Mouse (Mus musculus) CH12.LX (cell line): Measurements from ENCODE around the gene Adcy4. TPM values are rescaled to one million over a fixed set of nuclear protein-coding genes. Genes with fewer than 3 reads are reported as not detected.

Experiments
- DNase-seq: peaks from one replicate; pipeline ENCODE4 v3.0.0-alpha.2; 2013; ENCODE audit errors: extremely low read depth
- H3K27ac ChIP-seq: 2 replicates; pipeline ENCODE4 v1.5.1; 2012; ENCODE audit warnings: low read depth, mild to moderate bottlenecking, control low read depth, moderate library complexity; ENCODE audit not compliant: insufficient read depth
- H3K27me3 ChIP-seq: replicated peaks from 2 replicates; pipeline ENCODE3; 2012; ENCODE audit warnings: inconsistent platforms
- H3K36me3 ChIP-seq, 2 experiments: replicated peaks in 1 of 2; 2 replicates each; pipeline versions ENCODE3 to v1.6.1; 2012; ENCODE audit warnings: inconsistent platforms in 1 of 2, low read length in 1 of 2, mild to moderate bottlenecking in 1 of 2, mixed read lengths in 1 of 2, moderate library complexity in 1 of 2; ENCODE audit not compliant: control insufficient read depth in 1 of 2, insufficient read depth in 1 of 2
- H3K4me1 ChIP-seq, 2 experiments: 2 replicates each; pipeline ENCODE4 v1.6.1; 2012; ENCODE audit warnings: inconsistent platforms in 1 of 2, moderate library complexity in 1 of 2; ENCODE audit not compliant: insufficient read depth in 2 of 2, control insufficient read depth in 1 of 2
- H3K4me2 ChIP-seq: 2 replicates; pipeline ENCODE4 v1.6.1; 2012; ENCODE audit warnings: low read depth, mild to moderate bottlenecking, control low read depth; ENCODE audit not compliant: poor library complexity, insufficient read depth, severe bottlenecking
- H3K4me3 ChIP-seq, 3 experiments: fragments of 150-350 bp in 1 of 3; sonication (generic) in 1 of 3; replicated peaks in 1 of 3; 2 replicates each; pipeline versions ENCODE3 to v1.5.1; 2011 to 2012; ENCODE audit warnings: low read depth in 2 of 3, low read length in 2 of 3, mild to moderate bottlenecking in 2 of 3, moderate library complexity in 2 of 3, control low read depth in 1 of 3, improper control_type of control experiment in 1 of 3, inconsistent platforms in 1 of 3, mixed read lengths in 1 of 3; ENCODE audit not compliant: poor library complexity in 1 of 3
- H3K79me2 ChIP-seq: replicated peaks from 2 replicates; pipeline ENCODE4 v1.6.1; 2012; ENCODE audit warnings: mild to moderate bottlenecking, moderate library complexity; ENCODE audit not compliant: control insufficient read depth, poor library complexity, insufficient read depth, severe bottlenecking; ENCODE audit errors: extremely low read depth
- H3K9ac ChIP-seq: 2 replicates; pipeline ENCODE4 v1.6.1; 2012; ENCODE audit warnings: low read depth, mild to moderate bottlenecking, control low read depth, moderate library complexity; ENCODE audit not compliant: insufficient read depth
- H3K9me3 ChIP-seq: replicated peaks from 2 replicates; pipeline ENCODE3; 2012; ENCODE audit warnings: low read length, inconsistent platforms, mixed read lengths
- BHLHE40 ChIP-seq: IDR thresholded peaks from 2 replicates; pipeline ENCODE4 v1.6.1; 2011; ENCODE audit warnings: mild to moderate bottlenecking, low read depth, low read length, improper control_type of control experiment
- CHD1 ChIP-seq: IDR thresholded peaks from 2 replicates; pipeline ENCODE4 v1.6.1; 2012; ENCODE audit warnings: low read depth, low read length, improper control_type of control experiment, inconsistent platforms
- CHD2 ChIP-seq: IDR thresholded peaks from 2 replicates; pipeline ENCODE4 v1.6.1; 2011; ENCODE audit warnings: low read length, improper control_type of control experiment
- CTCF ChIP-seq, 2 experiments: IDR thresholded peaks in 1 of 2; conservative IDR thresholded peaks in 1 of 2; 2 replicates each; pipeline ENCODE4 v1.5.1; 2011 to 2012; ENCODE audit warnings: low read depth in 2 of 2, low read length in 2 of 2, improper control_type of control experiment in 1 of 2, inconsistent platforms in 1 of 2, mild to moderate bottlenecking in 1 of 2, moderate library complexity in 1 of 2
- E2F4 ChIP-seq: IDR thresholded peaks from 2 replicates; pipeline ENCODE4 v1.6.1; 2011; ENCODE audit warnings: low read depth, low read length, improper control_type of control experiment; ENCODE audit not compliant: insufficient replicate concordance
- ELF1 ChIP-seq: IDR thresholded peaks from 2 replicates; pipeline ENCODE4 v1.6.1; 2014; ENCODE audit warnings: low read depth, mild to moderate bottlenecking, inconsistent platforms, low read length, improper control_type of control experiment
- EP300 ChIP-seq: IDR thresholded peaks from 2 replicates; pipeline ENCODE4 v1.6.1; 2011; ENCODE audit warnings: low read length, improper control_type of control experiment
- ETS1 ChIP-seq: conservative IDR thresholded peaks from 2 replicates; pipeline ENCODE4 v1.6.1; 2012; ENCODE audit warnings: low read depth, mild to moderate bottlenecking, inconsistent platforms, low read length, improper control_type of control experiment, moderate library complexity
- GABPA ChIP-seq: IDR thresholded peaks from 2 replicates; pipeline ENCODE4 v1.6.1; 2012; ENCODE audit warnings: low read depth, low read length, improper control_type of control experiment, inconsistent platforms; ENCODE audit not compliant: insufficient replicate concordance
- HCFC1 ChIP-seq: IDR thresholded peaks from 2 replicates; pipeline ENCODE4 v1.6.1; 2012; ENCODE audit warnings: low read depth, mild to moderate bottlenecking, inconsistent platforms, low read length, improper control_type of control experiment
- IRF4 ChIP-seq: IDR thresholded peaks from 2 replicates; pipeline ENCODE4 v1.6.1; 2014; ENCODE audit warnings: low read depth, mild to moderate bottlenecking, inconsistent platforms, low read length, improper control_type of control experiment
- JUN ChIP-seq: IDR thresholded peaks from 2 replicates; pipeline ENCODE4 v1.6.1; 2011; ENCODE audit warnings: low read depth, mild to moderate bottlenecking, low read length, improper control_type of control experiment, moderate library complexity; ENCODE audit not compliant: insufficient read depth
- JUND ChIP-seq: conservative IDR thresholded peaks from 2 replicates; pipeline ENCODE4 v1.6.1; 2011; ENCODE audit warnings: low read depth, low read length, improper control_type of control experiment
- KAT2A ChIP-seq: IDR thresholded peaks from 2 replicates; pipeline ENCODE4 v1.6.1; 2012; ENCODE audit warnings: low read length, improper control_type of control experiment, inconsistent platforms; ENCODE audit not compliant: insufficient replicate concordance
- MAFK ChIP-seq: IDR thresholded peaks from 2 replicates; pipeline ENCODE4 v1.6.1; 2011; ENCODE audit warnings: low read length, improper control_type of control experiment; ENCODE audit not compliant: insufficient replicate concordance
- MAX ChIP-seq: IDR thresholded peaks from 2 replicates; pipeline ENCODE4 v1.6.1; 2011; ENCODE audit warnings: low read length, improper control_type of control experiment
- MAZ ChIP-seq: IDR thresholded peaks from 2 replicates; pipeline ENCODE4 v1.6.1; 2012; ENCODE audit warnings: low read depth, mild to moderate bottlenecking, inconsistent platforms, low read length, improper control_type of control experiment, moderate library complexity
- MEF2A ChIP-seq: IDR thresholded peaks from 2 replicates; pipeline ENCODE4 v1.6.1; 2014; ENCODE audit warnings: low read depth, mild to moderate bottlenecking, inconsistent platforms, low read length, improper control_type of control experiment, borderline replicate concordance
- MXI1 ChIP-seq: IDR thresholded peaks from 2 replicates; pipeline ENCODE4 v1.6.1; 2011; ENCODE audit warnings: mild to moderate bottlenecking, low read depth, low read length, improper control_type of control experiment
- MYC ChIP-seq: IDR thresholded peaks from 2 replicates; pipeline ENCODE4 v1.6.1; 2011; ENCODE audit warnings: low read depth, mild to moderate bottlenecking, improper control_type of control experiment, low read length
- NELFE ChIP-seq: IDR thresholded peaks from 2 replicates; pipeline ENCODE4 v1.6.1; 2011; ENCODE audit warnings: low read depth, low read length, improper control_type of control experiment
- NRF1 ChIP-seq: IDR thresholded peaks from 2 replicates; pipeline ENCODE4 v1.6.1; 2014; ENCODE audit warnings: low read depth, mild to moderate bottlenecking, inconsistent platforms, low read length, improper control_type of control experiment, moderate library complexity
- PAX5 ChIP-seq: IDR thresholded peaks from 2 replicates; pipeline ENCODE4 v1.6.1; 2012; ENCODE audit warnings: low read length, inconsistent platforms, mixed read lengths
- POLR2A ChIP-seq: IDR thresholded peaks from 2 replicates; pipeline ENCODE4 v1.6.1; 2011; ENCODE audit warnings: low read depth, mild to moderate bottlenecking, improper control_type of control experiment, low read length
- POLR2AphosphoS2 ChIP-seq: IDR thresholded peaks from 2 replicates; pipeline ENCODE4 v1.6.1; 2011; ENCODE audit warnings: low read depth, low read length, improper control_type of control experiment
- RAD21 ChIP-seq: IDR thresholded peaks from 2 replicates; pipeline ENCODE4 v1.6.1; 2011; ENCODE audit warnings: low read depth, mild to moderate bottlenecking, low read length, improper control_type of control experiment, moderate library complexity
- RCOR1 ChIP-seq: conservative IDR thresholded peaks from 2 replicates; pipeline ENCODE4 v1.6.1; 2012; ENCODE audit warnings: low read depth, mild to moderate bottlenecking, inconsistent platforms, low read length, improper control_type of control experiment
- SIN3A ChIP-seq: IDR thresholded peaks from 2 replicates; pipeline ENCODE4 v1.6.1; 2012; ENCODE audit warnings: low read length, improper control_type of control experiment, inconsistent platforms
- SMC3 ChIP-seq: IDR thresholded peaks from 2 replicates; pipeline ENCODE4 v1.6.1; 2011; ENCODE audit warnings: low read depth, low read length, improper control_type of control experiment
- TBP ChIP-seq: conservative IDR thresholded peaks from 2 replicates; pipeline ENCODE4 v1.6.1; 2011; ENCODE audit warnings: low read depth, low read length, improper control_type of control experiment
- TCF12 ChIP-seq: IDR thresholded peaks from 2 replicates; pipeline ENCODE4 v1.6.1; 2014; ENCODE audit warnings: low read depth, mild to moderate bottlenecking, inconsistent platforms, low read length, improper control_type of control experiment
- UBTF ChIP-seq: IDR thresholded peaks from 2 replicates; pipeline ENCODE4 v1.6.1; 2012; ENCODE audit warnings: low read depth, mild to moderate bottlenecking, inconsistent platforms, low read length, improper control_type of control experiment, moderate library complexity
- USF1 ChIP-seq: IDR thresholded peaks from 2 replicates; pipeline ENCODE4 v1.6.1; 2014; ENCODE audit warnings: low read depth, mild to moderate bottlenecking, inconsistent platforms, low read length, improper control_type of control experiment
- USF2 ChIP-seq: conservative IDR thresholded peaks from 2 replicates; pipeline ENCODE4 v1.6.1; 2011; ENCODE audit warnings: low read depth, low read length, improper control_type of control experiment
- ZC3H11A ChIP-seq: IDR thresholded peaks from 2 replicates; pipeline ENCODE4 v1.6.1; 2012; ENCODE audit warnings: low read depth, mild to moderate bottlenecking, inconsistent platforms, low read length, improper control_type of control experiment
- ZKSCAN1 ChIP-seq: IDR thresholded peaks from 2 replicates; pipeline ENCODE4 v1.6.1; 2012; ENCODE audit warnings: low read depth, inconsistent platforms, low read length, improper control_type of control experiment, borderline replicate concordance
- ZMIZ1 ChIP-seq: IDR thresholded peaks from 2 replicates; pipeline ENCODE4 v1.6.1; 2012; ENCODE audit warnings: low read depth, mild to moderate bottlenecking, inconsistent platforms, low read length, improper control_type of control experiment
- ZNF384 ChIP-seq: IDR thresholded peaks from 2 replicates; pipeline ENCODE4 v1.6.1; 2012; ENCODE audit warnings: low read depth, low read length, improper control_type of control experiment, inconsistent platforms
- dilution Hi-C: fragments of 300-500 bp; cut with MboI; formaldehyde crosslinking; loops from 2 replicates; pipeline ENCODE4 v1.14.3; 2020; ENCODE audit warnings: low sequenced_read_pairs; ENCODE audit not compliant: extremely low pct_unique_long_range_greater_than_20kb, extremely low pct_ligation_motif_present
- in situ Hi-C: fragments of 300-500 bp; cut with MboI; formaldehyde crosslinking; loops from 3 replicates; pipeline ENCODE4 v1.14.3; 2019; ENCODE audit warnings: low sequenced_read_pairs, low pct_ligation_motif_present, low pct_unique_long_range_greater_than_20kb, mixed read lengths
- polyA plus RNA-seq: library from polyadenylated mRNA; unstranded; fragments of >175 nt; gene quantifications from 2 replicates; pipeline ENCODE4 v1.2.1, GENCODE M21; 2012; ENCODE audit warnings: low read depth; ENCODE audit not compliant: insufficient read length
- total RNA-seq, 2 experiments: library from RNA; depleted of rRNA; stranded (reverse); fragments of 300-350 nt in 1 of 2; fragments of >200 nt in 1 of 2; gene quantifications; 2 replicates each; pipeline ENCODE4 v1.2.3; 2012 to 2014

The Adcy4 gene
- total and polyA plus RNA-seq, 3 experiments, result not detected

GRCm38 (mm10) chr14:55724411-55724871, 59.5 kb downstream of the Adcy4 start:
- H3K27ac ChIP-seq, result peak overlapping the region; percentile 64
- dilution Hi-C loops, result no loop called here
- DNase-seq, result peak; percentile 93
- H3K9ac ChIP-seq, result peak overlapping the region; percentile 39; the same call in 1 of the 2 replicates
- peaks cover 5 to 13% of the 10 kb centered on the region in 2 experiments for H3K36me3 ChIP-seq
- H3K27me3 ChIP-seq, result peaks cover 24% of the 10 kb centered on the region
- H3K79me2 ChIP-seq, result no peaks in the 10 kb centered on the region
- no peak overlapping the region for H3K4me3 ChIP-seq
- in situ Hi-C loops, result no loop called here
- TF ChIP-seq JUND (peak; percentile 74; the same call in 1 of the 2 replicates), JUN (peak; percentile 78), PAX5 (no peak), ZC3H11A (no peak), ETS1 (peak; percentile 100), SIN3A (peak; percentile 94), E2F4 (no peak), GABPA (no peak), MAZ (peak; percentile 99), SMC3 (no peak), NELFE (no peak), BHLHE40 (peak; percentile 98), NRF1 (0 out of 2 replicates have a peak, but pooled peaks have one; percentile 19), USF1 (no peak), MAFK (peak; percentile 82), ZKSCAN1 (no peak), CHD2 (no peak), MEF2A (peak; percentile 81), MYC (peak; percentile 82), MAX (peak; percentile 88), ZMIZ1 (no peak), ZNF384 (no peak), USF2 (no peak), KAT2A (no peak), CHD1 (no peak), ELF1 (peak; percentile 54), HCFC1 (no peak), IRF4 (peak; percentile 94), POLR2A (no peak), CTCF (conservative IDR thresholded peaks at IDR 0.05 in 1 of 2, IDR thresholded peaks at IDR 0.05 in 1 of 2; ENCODE audit: low read depth in 2 of 2, low read length in 2 of 2) (no peak), TCF12 (peak; percentile 99), POLR2AphosphoS2 (no peak), UBTF (no peak), EP300 (peak; percentile 81), MXI1 (peak; percentile 92), TBP (no peak), RCOR1 (0 out of 2 replicates have a peak, but pooled peaks have one; percentile 72), RAD21 (no peak)
- TF ChIP-seq, all 38 proteins: peak for 17
- H3K9me3 ChIP-seq, result no peaks in the 10 kb centered on the region
- peaks cover 15 to 54% of the 10 kb centered on the region in 2 experiments for H3K4me1 ChIP-seq
- H3K4me2 ChIP-seq, result peak overlapping the region; percentile 62
